Comparison of ENCODE assay signal across 21 mouse cellular contexts in the genomic region with DNA sequence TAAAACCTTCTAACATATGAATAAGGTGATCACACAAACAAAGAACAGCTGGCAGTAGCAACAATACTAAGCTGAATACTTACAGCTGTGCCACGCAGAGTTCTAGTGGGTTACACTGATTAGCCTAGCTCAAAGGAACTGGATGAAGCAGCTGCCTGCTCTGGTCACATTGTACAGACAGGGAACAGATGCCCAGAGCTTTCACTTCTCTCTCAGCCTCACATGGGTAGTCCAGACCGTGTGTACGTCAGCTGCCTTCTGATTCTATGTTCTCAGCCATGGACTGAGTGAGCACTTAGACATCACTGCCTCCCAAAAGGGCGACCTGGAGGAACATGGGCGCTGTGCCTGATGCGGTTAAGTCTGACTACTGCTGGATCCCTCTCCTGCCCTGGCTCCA. TPM values are rescaled to one million over a fixed set of nuclear protein-coding genes. Genes with fewer than 3 reads are reported as not detected.
A peak's percentile ranks its signal among the peaks of the same experiment; 100 is the strongest.
DNase-seq lines count a peak whose midpoint lies in the region; ATAC-seq lines count a peak whose summit lies in the region.
"Had no signal": no experiment of that assay in that cellular context is flagged by ENCODE, and none has a peak within 500 bp of the region (broad histone marks: within the 10 kb centered on the region; RNA-seq: fewer than 3 reads in every experiment).

No protein-coding gene starts in this region.

- H3K9ac ChIP-seq in forebrain, embryonic 16.5 days (replicated peaks; ENCODE audit: low read depth, low read length): no peak overlapping the region
- H3K9ac ChIP-seq: heart, embryonic 15.5 days; hindbrain, embryonic 12.5 days; liver, embryonic 15.5 days; neural tube, embryonic 15.5 days had no signal

- no peak overlapping the region for H3K4me3 ChIP-seq in heart, embryonic 10.5 days
- H3K4me3 ChIP-seq in forebrain, embryonic 16.5 days (replicated peaks; ENCODE audit: low read length): no peak overlapping the region
- H3K4me3 ChIP-seq: heart, embryonic 15.5 days; hindbrain, embryonic 12.5 days; liver, embryonic 15.5 days; neural tube, embryonic 15.5 days had no signal

- H3K36me3 ChIP-seq in heart, embryonic 10.5 days: no peaks in the 10 kb centered on the region
- H3K36me3 ChIP-seq in forebrain, embryonic 16.5 days (ENCODE audit: control insufficient read depth, insufficient read depth): no peaks in the 10 kb centered on the region
- H3K36me3 ChIP-seq: heart, embryonic 15.5 days; hindbrain, embryonic 12.5 days; liver, embryonic 15.5 days; neural tube, embryonic 15.5 days had no signal

- peak; percentile 93 for DNase-seq in heart, adult 11 months
- no peak for DNase-seq in heart, embryonic 10.5 days (ENCODE audit: low spot score)
- peak; percentile 33 to 56 for DNase-seq in right cerebral cortex, postnatal 10 days (ENCODE audit: low spot score in 2 of 2)
- no peak for DNase-seq in right cerebral cortex, adult 2 months (ENCODE audit: low spot score in 2 of 2)
- DNase-seq in thymus, postnatal 25 days: no peak
- no peak for DNase-seq in cerebellum, adult 11 months
- DNase-seq: cerebellum, adult 9-10 months; embryo, embryonic 11 days; gastrocnemius, postnatal 36 days; kidney, postnatal 36 days; right cerebral cortex, postnatal 14 days; thymus, postnatal 14 days had no signal

- H3K4me1 ChIP-seq in heart, embryonic 10.5 days: no peaks in the 10 kb centered on the region
- no peaks in the 10 kb centered on the region for H3K4me1 ChIP-seq in forebrain, embryonic 16.5 days (replicated peaks; ENCODE audit: control insufficient read depth, insufficient read depth, low read length)
- H3K4me1 ChIP-seq: heart, embryonic 15.5 days; hindbrain, embryonic 12.5 days; liver, embryonic 15.5 days; neural tube, embryonic 15.5 days had no signal

- 0 out of 2 replicates have a peak, but pooled peaks cover 4% of the 10 kb centered on the region for H3K27me3 ChIP-seq in heart, embryonic 10.5 days (ENCODE audit: insufficient read depth, poor library complexity, severe bottlenecking)
- no peaks in the 10 kb centered on the region for H3K27me3 ChIP-seq in forebrain, embryonic 16.5 days (replicated peaks; ENCODE audit: control insufficient read depth, insufficient read depth, low read length)
- H3K27me3 ChIP-seq: heart, embryonic 15.5 days; hindbrain, embryonic 12.5 days; liver, embryonic 15.5 days; neural tube, embryonic 15.5 days had no signal

- no peak overlapping the region for H3K27ac ChIP-seq in heart, embryonic 10.5 days
- H3K27ac ChIP-seq in forebrain, embryonic 16.5 days (ENCODE audit: low read length): no peak overlapping the region
- H3K27ac ChIP-seq: heart, embryonic 15.5 days; hindbrain, embryonic 12.5 days; liver, embryonic 15.5 days; macrophage; neural tube, embryonic 15.5 days had no signal

- ATAC-seq in forebrain, embryonic 16.5 days: peak; percentile 83
- ATAC-seq in megakaryocyte progenitor cell, adult 5-6 weeks (replicated peaks; ENCODE audit: poor library complexity): peak; percentile 76
- ATAC-seq: activated CD4-positive, CD25-positive, alpha-beta regulatory T cell, adult 4 months; intestine, embryonic 16.5 days had no signal

- H3K4me2 ChIP-seq in forebrain, embryonic 16.5 days (ENCODE audit: low read length): no peak overlapping the region
- H3K4me2 ChIP-seq: heart, embryonic 15.5 days; hindbrain, embryonic 12.5 days; liver, embryonic 15.5 days; neural tube, embryonic 15.5 days had no signal

- no peaks in the 10 kb centered on the region for H3K9me3 ChIP-seq in heart, embryonic 10.5 days
- H3K9me3 ChIP-seq in forebrain, embryonic 16.5 days (ENCODE audit: control insufficient read depth, low read length): no peaks in the 10 kb centered on the region; the same call in 1 of the 2 replicates
- H3K9me3 ChIP-seq: heart, embryonic 15.5 days; hindbrain, embryonic 12.5 days; liver, embryonic 15.5 days; neural tube, embryonic 15.5 days had no signal

- WGBS in heart, embryonic 10.5 days: 83% methylated on average over 6 of the region's 6 CpGs
- WGBS in forebrain, embryonic 16.5 days: 70% methylated on average over 6 of the region's 6 CpGs

RNA-seq across cellular contexts. Expression of gene Zfp648, which starts 25.7 kb away (rescaled TPM):
- polyA plus RNA-seq in heart, embryonic 10.5 days (2016; fragmentation: Nextera tagmentation; extraction: Ambion mirVana): 0.12 and 0.14 TPM in 2 replicates
- 0.34 and 0.68 TPM in 2 replicates for polyA plus RNA-seq in forebrain, embryonic 16.5 days (2015; fragmentation: Nextera tagmentation; extraction: Ambion mirVana)
- not detected in 2 replicates for total RNA-seq in megakaryocyte progenitor cell, adult 5-6 weeks (2015)
- 0.25 TPM in 1 of 2 replicates, not detected in the other for total RNA-seq in megakaryocyte progenitor cell, adult 5-6 weeks (2017)
- total RNA-seq: gastrocnemius, postnatal 36 days had no signal
- polyA plus RNA-seq: activated CD4-positive, CD25-positive, alpha-beta regulatory T cell, adult 4 months; intestine, embryonic 16.5 days; liver, embryonic 15.5 days; macrophage had no signal

Comparison
In these comparisons a context has a peak if more than half of its experiments do, and no peak if none do; other contexts are left out.
1. DNase-seq: peak in heart, adult 11 months (single experiment) and right cerebral cortex, postnatal 10 days (2 of 2); none in heart, embryonic 10.5 days (single experiment), right cerebral cortex, adult 2 months (0 of 2), thymus, postnatal 25 days (single experiment) and cerebellum, adult 11 months (single experiment).